Mouse (Mus musculus): Measurements from ENCODE around the gene Gdi2.

The Gdi2 gene

DNA sequence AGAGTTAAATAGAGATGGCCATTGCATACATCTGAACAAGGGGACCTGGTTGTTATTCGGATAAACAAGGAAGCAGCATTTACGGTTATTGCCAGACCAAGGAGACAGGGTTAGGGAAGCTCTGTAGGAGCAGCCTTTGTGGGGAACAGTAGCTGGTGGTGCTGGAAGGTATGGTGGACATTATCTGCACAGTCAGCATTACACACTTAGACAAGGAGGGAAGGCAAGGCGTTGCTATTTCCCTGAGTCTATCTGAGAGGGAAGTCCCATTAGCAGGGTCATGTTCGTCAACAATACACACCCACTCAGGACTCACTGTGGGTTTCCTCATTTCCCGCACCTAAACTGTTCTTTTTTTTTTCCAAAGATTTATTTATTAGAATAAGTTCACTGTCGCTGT lies 10.0 kb downstream of the Gdi2 start:
- no peak for DNase-seq (ENCODE audit: low spot score)

DNA sequence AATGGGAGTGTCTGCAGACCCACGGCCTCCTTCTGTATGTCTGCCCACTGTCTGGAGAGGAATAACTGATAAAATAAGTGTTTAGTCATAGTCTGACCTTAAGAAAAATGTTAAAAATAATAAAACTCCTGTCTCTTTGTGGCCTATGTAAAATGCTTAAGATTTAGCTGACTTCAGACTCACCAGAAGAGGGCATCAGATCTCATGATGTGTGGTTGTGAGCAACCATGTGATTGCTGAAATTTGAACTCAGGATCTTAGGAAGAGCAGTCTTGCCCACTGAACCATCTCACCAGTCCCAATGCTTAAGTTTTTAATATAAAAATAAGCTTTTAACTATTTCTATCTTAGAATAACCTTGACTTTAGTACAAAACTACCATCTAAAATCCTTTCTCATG lies 25.3 kb downstream of the Gdi2 start:
- DNase-seq (ENCODE audit: low spot score) = no peak

DNA sequence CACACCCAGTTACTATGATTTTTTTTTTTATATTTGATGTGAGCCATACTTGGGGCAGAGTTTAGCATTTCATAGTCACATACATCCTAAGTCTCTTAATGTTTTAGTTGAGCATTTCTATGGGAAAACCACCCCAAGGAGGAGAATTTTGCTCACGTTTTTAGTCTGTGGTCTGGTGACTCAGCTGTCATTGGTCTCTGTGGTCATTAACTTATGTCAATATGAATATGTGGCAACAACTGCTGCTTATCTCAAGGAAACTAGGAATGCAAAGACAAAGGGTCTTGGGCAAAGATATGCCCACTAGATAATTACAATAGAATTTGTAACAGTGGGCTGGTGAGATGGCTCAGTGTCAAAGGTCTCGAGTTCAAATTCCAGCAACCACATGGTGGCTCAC lies 26.1 kb downstream of the Gdi2 start:
- DNase-seq (ENCODE audit: low spot score) = no peak

DNA sequence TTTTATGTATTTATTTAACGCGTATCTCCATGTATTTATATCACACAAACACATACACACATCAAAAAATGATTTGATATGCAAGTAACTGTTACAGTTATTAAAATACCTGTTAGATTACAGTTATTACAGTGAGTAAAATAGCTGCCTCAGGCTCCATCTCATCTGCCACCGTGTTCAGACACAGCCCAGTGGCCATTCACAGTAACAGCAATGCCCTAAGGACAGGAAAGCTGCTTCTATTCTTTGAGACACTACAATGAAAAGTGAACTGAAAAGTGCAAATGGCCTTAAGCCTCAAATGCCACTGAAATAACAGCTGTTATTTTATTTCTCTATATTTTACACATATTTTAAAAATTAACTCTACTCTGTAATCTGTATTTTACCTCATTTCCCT lies 52.9 kb downstream of the Gdi2 start:
- no peak for DNase-seq (ENCODE audit: low spot score)

- DNase-seq (ENCODE audit: low spot score) = no peak
Measured at GRCm38 (mm10) chr13:3594311-3594710, 56.4 kb downstream of the Gdi2 start.

- DNase-seq (ENCODE audit: low spot score) = no peak
Measured at GRCm38 (mm10) chr13:3596232-3596631, 58.4 kb downstream of the Gdi2 start.

DNA sequence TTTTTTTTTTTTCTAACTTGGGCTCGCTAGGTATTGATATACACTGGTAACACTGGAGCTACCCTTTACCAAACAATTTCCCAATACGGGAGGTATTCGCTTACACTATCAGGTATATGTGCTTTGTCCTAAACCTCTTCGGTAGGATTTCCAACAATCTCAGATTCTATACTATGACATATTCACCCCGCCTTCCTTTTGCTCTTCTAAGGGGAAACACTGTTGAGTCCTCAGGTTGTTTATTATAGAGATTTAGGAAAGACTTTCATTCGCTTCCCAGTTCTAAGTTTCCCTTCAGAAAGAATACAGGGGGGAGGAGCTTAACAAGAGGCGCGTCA lies 71.9 kb downstream of the Gdi2 start:
- no peak for DNase-seq (ENCODE audit: low spot score)

DNA sequence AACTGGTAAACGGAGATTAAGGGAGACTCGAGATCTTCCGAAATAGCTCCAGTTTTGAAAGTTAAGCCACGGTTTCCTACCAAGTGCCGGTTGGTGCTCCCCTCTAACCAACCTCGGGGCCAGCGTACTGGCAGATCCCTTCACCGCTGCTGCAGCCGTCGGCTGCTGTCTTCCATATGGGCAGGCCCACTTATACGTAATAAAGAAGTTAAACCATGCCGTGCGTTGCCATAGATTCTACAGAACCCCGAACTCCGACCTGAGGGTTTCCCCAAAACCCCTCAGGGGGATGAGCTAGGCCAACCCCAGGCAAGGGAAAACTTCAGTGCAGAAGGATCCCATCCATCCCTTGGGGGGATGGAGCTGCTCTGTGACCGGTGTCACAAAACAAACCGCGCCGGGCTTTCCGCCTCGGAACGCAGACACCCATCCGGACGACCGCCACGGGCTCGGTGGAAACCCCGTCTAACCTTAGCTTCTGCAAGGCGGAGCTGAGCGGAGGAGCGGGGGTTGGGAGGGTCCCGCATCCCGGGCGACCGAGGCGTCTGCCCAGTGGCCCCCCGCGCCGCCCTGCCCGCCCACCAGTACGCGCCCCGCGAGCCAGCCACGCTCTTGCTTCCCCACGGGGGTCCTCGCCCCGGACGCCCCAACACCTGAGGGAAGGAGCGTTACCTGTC lies 72.4 kb downstream of the Gdi2 start:
- no peak for DNase-seq (ENCODE audit: low spot score)

- peak; percentile 88 for DNase-seq (ENCODE audit: low spot score)
Measured at GRCm38 (mm10) chr13:3610795-3611438, 73.1 kb downstream of the Gdi2 start, which contains the start of gene Fam208b. Gene Fam208b, minus strand, starts transcription at chr13:3611108.
